Mouse (Mus musculus) gastrocnemius, adult 2 months (tissue): ENCODE measurements around the gene Kif1a. TPM values are rescaled to one million over a fixed set of nuclear protein-coding genes. Genes with fewer than 3 reads are reported as not detected.
"Not testable (repeated sequence)": the region's sequence is repeated elsewhere in the genome, so short reads cannot be mapped to it uniquely, and the experiment has no call there.

Experiments
- DNase-seq: peaks from one replicate; pipeline ENCODE4 v3.0.0; 2022
- H3K27ac ChIP-seq: fragments of 200-600 bp; 2 replicates; pipeline ENCODE4 v1.8.1; 2022; ENCODE audit warnings: mild to moderate bottlenecking
- H3K4me3 ChIP-seq: fragments of 200-600 bp; 2 replicates; pipeline ENCODE4 v1.8.1; 2022; ENCODE audit warnings: mild to moderate bottlenecking, moderate library complexity
- CTCF ChIP-seq: fragments of 200-600 bp; IDR thresholded peaks from 2 replicates; pipeline ENCODE4 v1.8.1; 2022; ENCODE audit warnings: antibody characterized with exemption, mild to moderate bottlenecking, moderate library complexity
- intact Hi-C: fragments of 180-260 bp; cut with DNase I; formaldehyde crosslinking; loops from one replicate; pipeline ENCODE4 v1.15.1; 2025
- total RNA-seq, 2 experiments: library from RNA; stranded (reverse); gene quantifications; 2 replicates each; pipeline ENCODE4 v1.2.3; 2021

Gene Kif1a
- total RNA-seq, 2 experiments from 2014 or later: 1.3 to 1.4 TPM

- Histone ChIP-seq H3K4me3 (no peak overlapping the region), H3K27ac (no peak overlapping the region)
- intact Hi-C loops: no loop called here
- DNase-seq: no peak
- no peak for TF ChIP-seq CTCF
Measured at GRCm38 (mm10) chr1:92992214-92992855, 109.4 kb downstream of the Kif1a start.

DNA sequence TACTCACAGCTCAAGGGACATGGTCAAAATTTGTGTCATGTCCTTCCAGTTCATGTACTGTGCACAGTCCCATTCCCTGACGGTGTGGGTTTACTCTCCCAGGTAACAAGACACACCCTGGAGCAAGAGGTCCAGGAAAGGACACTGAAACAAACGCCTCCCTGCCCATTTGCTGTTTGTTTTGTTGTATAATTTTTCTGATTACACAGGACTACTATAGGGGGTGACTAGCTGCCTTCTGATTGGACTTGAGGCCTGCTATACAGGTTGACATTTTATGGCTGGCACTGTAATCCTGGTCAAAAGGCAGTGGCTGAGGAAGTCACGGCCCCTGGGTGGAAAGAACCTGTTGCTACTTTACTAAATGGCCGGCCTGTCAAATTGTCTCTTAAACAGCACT lies 111.9 kb downstream of the Kif1a start:
- intact Hi-C loops: no loop called here
- Histone ChIP-seq H3K4me3 (no peak overlapping the region), H3K27ac (no peak overlapping the region)
- TF ChIP-seq CTCF: no peak
- no peak for DNase-seq

GRCm38 (mm10) chr1:92988894-92989293 lies 112.9 kb downstream of the Kif1a start:
- TF ChIP-seq CTCF: no peak
- DNase-seq: no peak
- intact Hi-C loops: no loop called here
- H3K27ac ChIP-seq: no peak overlapping the region
- no peak overlapping the region for H3K4me3 ChIP-seq

GRCm38 (mm10) chr1:92984999-92985398 lies 116.8 kb downstream of the Kif1a start:
- intact Hi-C loops: no loop called here
- peak; percentile 23; the same call in 1 of the 2 replicates for TF ChIP-seq CTCF
- no peak for DNase-seq
- no peak overlapping the region for H3K4me3 ChIP-seq
- no peak overlapping the region for H3K27ac ChIP-seq

- H3K27ac ChIP-seq: no peak overlapping the region
- intact Hi-C loops: no loop called here
- no peak for DNase-seq
- no peak for TF ChIP-seq CTCF
- no peak overlapping the region for H3K4me3 ChIP-seq
Measured at GRCm38 (mm10) chr1:92982931-92983605, 118.7 kb downstream of the Kif1a start.

GRCm38 (mm10) chr1:92981056-92981845 lies 120.5 kb downstream of the Kif1a start:
- no peak for TF ChIP-seq CTCF
- intact Hi-C loops: no loop called here
- DNase-seq: peak; percentile 60
- H3K4me3 ChIP-seq: no peak overlapping the region
- H3K27ac ChIP-seq: peak overlapping the region; percentile 71

GRCm38 (mm10) chr1:92979073-92979602 lies 122.6 kb downstream of the Kif1a start:
- no peak for DNase-seq
- intact Hi-C loops: no loop called here
- Histone ChIP-seq H3K4me3 (no peak overlapping the region), H3K27ac (no peak overlapping the region)
- TF ChIP-seq CTCF: no peak

- TF ChIP-seq CTCF: no peak
- Histone ChIP-seq H3K27ac (no peak overlapping the region), H3K4me3 (no peak overlapping the region)
- intact Hi-C loops: no loop called here
- DNase-seq: no peak
Measured at GRCm38 (mm10) chr1:92978645-92979044, 123.1 kb downstream of the Kif1a start.

GRCm38 (mm10) chr1:92976141-92976566 lies 125.6 kb downstream of the Kif1a start:
- DNase-seq: no peak
- intact Hi-C loops: no loop called here
- H3K27ac ChIP-seq: no peak overlapping the region
- no peak overlapping the region for H3K4me3 ChIP-seq
- TF ChIP-seq CTCF: no peak

GRCm38 (mm10) chr1:92972854-92973253 lies 128.9 kb downstream of the Kif1a start:
- no peak for TF ChIP-seq CTCF
- DNase-seq: peak; percentile 49
- no peak overlapping the region for H3K27ac ChIP-seq
- intact Hi-C loops: no loop called here
- H3K4me3 ChIP-seq: no peak overlapping the region

- Histone ChIP-seq H3K27ac (no peak overlapping the region), H3K4me3 (no peak overlapping the region)
- no peak for TF ChIP-seq CTCF
- intact Hi-C loops: no loop called here
- no peak for DNase-seq
Measured at GRCm38 (mm10) chr1:92971879-92972795, 129.6 kb downstream of the Kif1a start.

DNA sequence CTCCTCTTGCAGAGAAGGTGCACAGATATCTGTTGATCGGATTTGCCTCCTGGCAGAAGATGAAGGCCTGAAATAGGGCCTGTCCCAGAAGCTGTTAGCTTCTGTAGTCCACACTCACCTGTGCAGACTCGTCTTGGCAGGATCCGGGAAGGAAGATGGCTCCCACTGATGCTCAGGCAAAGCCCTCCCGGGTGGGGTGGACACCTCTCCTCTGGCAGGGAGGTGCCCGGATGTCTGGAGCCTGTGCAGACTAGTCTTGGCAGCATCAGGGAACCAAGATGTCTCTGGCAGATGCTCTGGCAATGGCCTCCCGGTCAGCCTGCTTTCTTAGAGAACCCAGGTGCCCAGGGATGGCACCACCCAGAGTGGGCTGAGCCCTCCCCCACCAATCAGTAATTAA lies 131.0 kb downstream of the Kif1a start:
- H3K27ac ChIP-seq, DNase-seq, intact Hi-C loops, H3K4me3 ChIP-seq: not testable (repeated sequence)

Other genes with a start within 250 kb of the Kif1a start
- gene Ankmy1, start 199.0 kb downstream of the Kif1a start, total RNA-seq: under 1 TPM in 1 of 2 experiments, not detected in 1; 0.06 TPM
- 10 to 100 TPM; 21.8 to 24.9 TPM for gene Dusp28, start 195.0 kb downstream of the Kif1a start, total RNA-seq
- gene Rnpepl1, start 191.2 kb downstream of the Kif1a start, total RNA-seq: 10 to 100 TPM; 69.9 to 74.9 TPM
- 1 to 10 TPM; 4.8 to 5.5 TPM for gene Capn10, start 167.6 kb downstream of the Kif1a start, total RNA-seq
- gene Gpr35, start 151.1 kb downstream of the Kif1a start, total RNA-seq: under 1 TPM; 0.25 to 0.61 TPM
- not detected for gene Aqp12, start 95.6 kb downstream of the Kif1a start, total RNA-seq
- not detected for gene Agxt, start 33.3 kb upstream of the Kif1a start, total RNA-seq
- gene 2310007B03Rik, start 59.0 kb upstream of the Kif1a start, total RNA-seq: not detected
- gene Crocc2, start 66.8 kb upstream of the Kif1a start, total RNA-seq: not detected
- gene Sned1, start 133.9 kb upstream of the Kif1a start, total RNA-seq: 1 to 10 TPM; 5.1 to 5.4 TPM
- 10 to 100 TPM in 1 of 2 experiments, 1 to 10 TPM in 1; 8.7 to 12.1 TPM for gene Mterf4, start 204.0 kb upstream of the Kif1a start, total RNA-seq
- gene Ppp1r7, start 240.9 kb upstream of the Kif1a start, total RNA-seq: 10 to 100 TPM; 21.4 to 22.1 TPM
- under 1 TPM; 0.13 to 0.20 TPM for gene Pask, start 241.5 kb upstream of the Kif1a start, total RNA-seq